Mouse (Mus musculus) induced T-regulatory cell, adult 2 months (primary cell): ENCODE results near the gene Klhl3.
A peak's percentile ranks its signal among the peaks of the same experiment; 100 is the strongest.

Source experiments
- DNase-seq: peaks from one replicate; pipeline ENCODE4 v3.0.0-alpha.2; 2012; ENCODE audit warnings: low read depth

The Klhl3 gene

DNA sequence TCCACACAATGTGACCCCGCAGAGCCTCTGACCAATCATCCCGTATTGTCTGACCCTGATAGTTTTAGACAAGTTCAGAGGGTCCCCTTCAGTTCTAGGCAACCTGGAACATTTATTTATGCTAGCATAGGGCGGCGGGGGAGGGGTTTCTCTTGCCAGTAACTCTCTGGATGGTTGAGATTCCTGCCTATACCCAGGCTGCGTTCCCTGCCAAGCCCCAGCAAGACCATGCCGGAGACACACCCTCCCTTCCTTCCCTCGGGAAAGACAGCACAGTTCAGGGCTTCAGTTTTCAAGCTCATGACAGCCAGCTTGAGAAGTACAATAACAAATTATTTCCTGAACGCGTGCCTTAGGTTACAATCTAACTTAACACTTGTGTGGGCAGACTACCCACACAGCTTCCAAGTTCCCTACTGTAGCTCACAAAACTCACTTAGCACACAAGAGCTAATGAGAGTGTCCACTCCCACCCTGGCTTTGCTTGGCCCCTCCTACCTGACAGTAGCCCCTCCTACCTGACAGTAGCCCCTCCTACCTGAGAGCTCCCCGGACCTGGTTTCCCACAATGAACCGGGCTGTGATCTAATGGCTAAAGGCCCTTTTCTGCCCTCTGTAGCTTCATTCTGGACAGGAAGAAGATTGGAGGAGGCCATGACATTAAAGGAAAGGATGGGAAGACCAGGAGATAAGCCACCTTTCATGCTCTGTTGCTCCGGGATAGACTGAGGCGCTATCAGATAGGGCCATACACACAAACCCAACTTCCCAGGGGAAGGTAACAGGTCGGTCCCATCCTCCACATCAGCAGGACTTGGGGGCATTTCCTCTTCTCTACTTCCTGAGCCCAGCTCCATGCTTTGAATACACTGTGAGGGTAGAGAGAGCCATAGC is 46.6 kb downstream of the Klhl3 start:
- DNase-seq = peak; percentile 50

DNA sequence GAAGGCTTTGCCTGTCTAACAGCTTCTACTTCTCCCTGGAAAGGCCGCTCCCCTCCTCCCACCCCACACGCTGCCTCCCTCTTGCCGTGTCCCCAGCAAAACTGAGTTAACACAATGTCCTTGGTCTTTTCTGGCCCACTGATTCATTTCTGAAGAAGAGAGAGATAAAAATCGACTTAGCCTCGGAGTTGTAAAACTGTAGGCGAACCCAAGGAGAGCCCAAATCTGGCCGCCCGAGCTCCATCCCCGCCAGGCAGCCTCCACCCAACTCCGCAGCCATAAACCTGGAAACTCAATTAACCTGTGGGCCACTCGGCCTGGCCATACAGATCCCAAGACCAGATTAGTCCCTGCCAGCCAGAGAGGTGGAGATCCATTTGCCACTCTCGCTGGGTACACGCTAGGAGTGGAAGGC is 47.3 kb downstream of the Klhl3 start:
- no peak for DNase-seq

DNA sequence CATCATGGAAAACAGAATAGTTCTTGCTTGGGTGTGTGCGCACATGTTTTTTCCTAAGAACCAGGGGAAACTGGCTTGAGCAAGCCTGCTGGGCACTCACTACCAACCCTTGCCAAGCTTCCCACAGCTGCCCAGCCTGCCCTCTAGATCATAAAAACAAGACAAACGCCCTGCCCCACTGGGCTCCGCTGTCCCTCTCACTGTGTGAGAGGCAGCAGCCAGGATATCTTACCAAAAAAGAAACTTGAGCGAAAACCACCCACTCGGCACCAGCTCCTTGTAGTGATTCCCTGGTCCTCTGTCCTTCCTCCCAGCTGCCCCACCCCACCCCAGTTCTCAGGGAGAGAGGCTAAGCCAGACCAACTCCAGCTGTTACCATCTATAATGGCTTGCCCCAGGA is 48.1 kb downstream of the Klhl3 start:
- DNase-seq = no peak

DNA sequence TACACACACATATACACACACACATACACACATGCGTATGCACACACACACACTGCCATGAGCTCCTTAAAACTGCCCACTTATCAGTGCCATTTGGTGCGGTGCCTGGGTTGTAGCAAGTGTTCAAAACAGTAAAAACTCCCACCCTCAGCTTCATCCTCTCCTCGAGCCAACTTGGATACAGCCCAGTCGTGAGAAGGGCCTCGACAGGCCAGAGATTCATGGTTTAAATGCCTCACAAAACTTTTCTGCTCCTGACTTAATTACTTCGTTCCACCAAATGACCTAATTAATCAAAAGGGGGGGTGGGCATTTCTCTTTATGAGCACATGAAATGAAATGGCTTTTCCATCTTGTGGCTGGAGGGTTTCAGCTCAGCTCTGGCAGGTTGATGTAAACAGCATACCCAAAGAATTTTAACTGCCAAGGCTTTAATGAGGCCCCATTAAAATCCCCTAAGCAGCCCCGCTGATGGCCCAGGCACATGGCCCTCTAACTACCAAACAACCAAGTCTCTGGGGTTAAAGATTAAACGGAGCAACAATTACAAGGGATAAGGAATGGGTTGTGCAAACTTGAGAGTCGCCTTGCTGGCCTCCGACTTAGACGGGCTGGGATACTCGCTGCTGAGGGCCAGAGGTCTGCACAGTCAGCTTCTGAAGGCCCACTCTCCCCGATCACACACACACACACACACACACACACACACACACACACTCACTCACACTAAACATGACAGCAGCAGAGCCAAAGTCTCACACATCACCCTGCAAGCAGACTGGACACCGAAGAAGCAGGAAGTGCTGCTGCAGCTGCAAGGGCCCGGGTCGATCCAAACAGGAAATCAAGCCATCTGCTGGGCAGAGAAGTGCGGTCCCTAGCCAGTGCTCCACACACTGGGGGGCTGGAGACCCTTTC is 55.2 kb downstream of the Klhl3 start:
- DNase-seq = no peak

DNA sequence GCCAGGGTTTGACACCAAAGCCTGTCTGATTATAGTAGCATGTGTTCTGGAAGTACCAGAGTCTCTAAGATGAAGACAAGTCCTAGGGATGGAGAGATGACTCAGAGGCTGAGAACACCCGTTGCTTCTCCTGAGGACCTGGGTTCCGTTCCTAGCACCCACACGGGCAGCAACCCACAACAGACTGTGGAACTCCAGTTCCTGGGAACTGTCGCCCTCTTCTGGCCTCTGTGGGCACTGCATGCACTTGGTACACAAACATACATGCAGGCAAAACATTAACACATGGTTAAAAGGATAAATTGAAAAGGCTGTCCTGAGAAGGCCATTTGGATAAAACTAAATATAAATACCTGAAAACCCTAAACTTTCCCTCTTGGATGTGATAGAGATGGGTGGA is 56.8 kb downstream of the Klhl3 start:
- peak; percentile 44 for DNase-seq

DNA sequence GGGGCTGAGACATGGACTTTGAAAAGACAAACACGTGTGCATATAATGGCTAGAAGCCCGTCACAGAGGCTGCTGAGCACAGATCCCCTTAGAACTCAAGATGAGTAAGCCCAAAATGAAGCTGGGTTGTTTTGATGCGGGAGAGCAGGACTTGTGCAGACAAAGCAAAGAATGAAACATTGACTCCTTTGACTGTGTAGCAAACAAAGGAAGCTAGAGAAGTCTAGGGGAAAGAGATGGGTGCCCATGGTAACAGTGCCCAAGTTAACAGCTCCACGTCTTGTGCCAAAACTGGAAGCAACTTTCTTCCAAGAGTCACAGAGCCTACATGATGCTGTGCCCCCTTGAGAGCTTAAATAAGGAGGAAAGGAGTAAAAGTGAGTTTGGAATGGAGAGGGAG is 59.8 kb downstream of the Klhl3 start:
- no peak for DNase-seq

DNA sequence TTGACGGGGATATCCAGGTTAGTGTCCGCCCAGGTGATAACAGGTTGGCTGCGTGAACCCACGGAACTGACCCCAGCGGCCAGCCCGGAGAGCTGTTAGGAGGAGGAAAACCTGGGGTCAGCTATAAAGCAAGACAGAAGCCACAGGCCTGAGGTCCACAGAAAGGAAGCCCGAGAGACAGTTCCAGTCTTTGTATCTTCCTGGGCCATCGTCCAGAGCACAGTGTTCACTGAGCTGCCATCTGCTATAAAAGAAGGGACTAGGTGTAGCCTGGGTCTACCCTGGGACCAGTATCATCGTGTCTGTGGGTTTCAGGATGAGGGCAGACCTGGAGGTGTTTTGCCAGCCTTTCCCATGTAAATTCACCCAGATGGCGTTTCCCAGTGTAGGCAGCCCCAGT is 61.7 kb downstream of the Klhl3 start:
- no peak for DNase-seq

DNA sequence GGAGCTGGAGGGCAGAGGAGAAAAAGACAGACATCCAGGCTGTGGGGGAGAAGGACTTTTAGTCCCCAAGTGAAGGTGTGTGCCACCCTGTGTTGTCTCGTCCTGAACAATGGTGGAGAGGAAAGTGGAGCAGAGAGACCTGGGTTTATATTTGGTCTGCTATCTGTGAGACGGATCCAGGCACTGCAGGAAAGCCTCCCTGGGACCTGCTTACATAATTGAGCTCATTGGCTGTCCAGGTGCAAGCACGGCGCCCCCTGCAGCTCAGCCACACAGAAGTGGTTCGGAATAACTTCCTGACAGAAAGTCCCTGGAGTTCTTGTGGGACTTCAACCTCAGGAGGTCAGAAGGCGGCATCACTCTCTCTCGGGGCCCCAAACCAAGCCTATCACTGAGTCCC is 62.1 kb downstream of the Klhl3 start:
- no peak for DNase-seq

DNA sequence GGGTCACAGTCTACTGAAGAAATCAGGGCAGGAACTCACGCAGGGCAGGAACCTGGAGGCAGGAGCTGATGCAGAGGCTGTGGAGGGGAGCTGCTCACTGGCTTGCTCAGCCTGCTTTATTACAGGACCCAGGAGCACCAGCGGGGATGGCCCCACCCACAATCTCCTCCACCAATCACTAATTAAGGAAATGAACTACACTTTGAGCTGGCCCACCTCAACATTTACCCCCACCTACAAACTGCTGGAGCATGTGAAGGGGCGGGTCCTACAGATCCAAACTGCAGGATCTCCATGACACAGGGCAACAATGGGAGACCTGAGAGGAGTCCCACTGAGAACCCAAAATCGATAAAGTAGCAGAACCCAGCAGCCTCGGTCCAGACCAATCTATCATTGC is 64.3 kb downstream of the Klhl3 start:
- no peak for DNase-seq

DNA sequence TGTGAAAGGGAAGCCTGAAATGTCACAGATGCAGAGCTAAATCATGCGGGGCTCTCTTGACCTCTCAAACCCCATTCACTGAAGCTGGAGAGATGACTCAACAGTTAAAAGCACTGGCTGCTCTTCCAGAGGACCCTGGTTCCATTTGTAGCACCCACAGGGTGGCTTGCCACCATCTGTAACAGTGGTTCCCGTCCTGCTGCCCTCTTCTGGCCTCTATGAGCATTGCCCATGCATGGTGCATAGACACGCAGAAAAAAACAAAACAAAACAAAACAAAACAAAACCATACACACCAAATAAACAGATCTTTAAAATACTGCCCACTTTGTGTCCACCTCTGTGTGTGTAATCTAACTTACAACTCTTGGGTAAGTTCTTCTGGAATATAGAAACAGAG is 65.3 kb downstream of the Klhl3 start:
- DNase-seq = no peak

DNA sequence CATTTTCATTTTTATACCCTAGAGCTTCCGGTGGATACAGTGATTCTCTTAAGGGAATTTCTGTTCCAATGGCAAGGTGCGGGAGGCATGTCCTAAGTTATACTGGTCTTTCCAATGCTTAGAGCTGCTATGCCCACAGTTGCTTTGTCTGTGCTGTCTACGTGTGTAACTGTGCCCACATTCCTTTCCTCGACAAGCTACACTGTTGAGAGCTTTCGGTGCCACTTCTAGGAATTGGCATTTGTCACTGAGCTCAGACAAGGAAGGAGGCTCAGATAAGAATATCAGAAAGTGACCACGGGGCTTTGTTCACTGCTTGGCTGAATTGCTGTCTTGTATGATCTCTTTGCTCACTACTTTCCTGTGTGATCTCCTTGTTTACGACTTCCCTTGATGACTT is 67.2 kb downstream of the Klhl3 start:
- DNase-seq = no peak

DNA sequence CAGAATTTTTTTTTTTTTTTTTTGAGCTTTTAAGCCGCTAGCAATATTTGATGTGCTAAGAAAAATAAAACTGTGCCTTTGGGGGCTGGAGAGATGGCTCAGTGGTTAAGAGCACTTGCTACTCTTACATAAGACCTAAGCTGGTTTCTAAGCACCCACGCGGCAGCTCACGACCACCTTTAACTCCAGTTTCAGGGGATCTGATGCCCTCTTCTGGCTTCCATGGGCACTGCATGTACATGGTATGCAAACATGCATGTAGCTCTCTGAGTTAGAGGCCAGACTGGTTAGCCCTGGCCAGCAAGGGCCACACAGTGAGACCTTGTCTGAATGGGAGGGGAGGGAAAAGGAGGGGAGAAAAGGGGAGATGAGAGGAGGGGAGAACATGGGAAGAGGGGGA is 68.1 kb downstream of the Klhl3 start:
- DNase-seq = no peak

DNA sequence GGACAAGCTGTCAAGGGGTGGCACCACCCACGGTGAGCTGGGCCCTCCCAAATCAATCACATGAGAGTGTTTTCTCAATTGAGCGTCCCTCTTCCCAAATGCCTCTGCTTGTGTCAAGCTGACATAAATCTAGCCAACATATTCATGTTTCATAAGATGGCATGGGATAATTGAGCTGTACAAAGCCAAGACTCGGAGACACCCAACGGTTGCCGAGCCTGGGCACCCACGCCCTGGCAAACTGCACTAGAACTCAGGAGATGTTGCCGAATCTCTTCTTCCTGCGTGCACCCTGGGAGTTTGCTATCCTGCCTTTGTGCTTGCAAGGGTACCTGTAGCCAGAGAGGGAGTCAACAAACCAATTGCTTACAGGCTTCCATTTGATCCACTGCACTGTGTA is 70.1 kb downstream of the Klhl3 start:
- DNase-seq = no peak

DNA sequence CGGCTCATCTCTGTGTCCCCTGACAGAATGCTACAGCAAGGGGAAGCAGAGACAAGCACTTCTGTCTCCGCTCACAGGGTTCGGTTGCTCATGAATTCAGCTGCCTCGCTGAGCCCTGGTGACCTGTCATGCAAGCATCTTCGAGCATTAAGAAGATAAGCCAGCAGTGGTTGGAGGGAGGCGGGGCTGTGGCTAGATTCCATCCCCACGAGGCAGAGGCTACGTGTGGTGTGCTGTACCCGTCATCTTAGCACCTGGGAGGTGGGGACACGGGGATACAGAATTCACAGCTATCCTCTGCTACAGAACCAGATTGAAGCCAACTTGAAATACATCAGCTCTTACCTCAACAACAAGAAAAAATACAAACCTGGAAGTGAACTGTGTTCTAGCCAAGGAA is 73.3 kb downstream of the Klhl3 start:
- no peak for DNase-seq

DNA sequence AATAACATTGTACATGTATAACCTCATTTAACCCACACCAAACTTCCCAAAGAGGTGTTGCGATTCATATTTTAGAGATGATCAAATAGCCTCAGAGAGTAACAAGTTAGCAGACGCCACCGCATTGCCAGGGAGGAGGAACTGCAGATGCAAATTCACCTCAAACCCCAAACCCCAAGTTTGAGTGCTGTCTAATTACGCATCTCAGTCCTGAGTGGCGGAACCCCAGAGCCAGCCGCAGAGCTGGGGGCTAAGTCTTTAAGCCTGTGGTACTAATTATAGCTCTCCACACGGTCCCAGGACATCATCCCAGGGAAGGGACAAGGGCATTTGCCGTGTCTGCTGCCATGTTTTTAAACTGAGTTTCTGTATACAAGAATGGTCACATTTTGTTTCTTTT is 75.9 kb downstream of the Klhl3 start:
- DNase-seq = no peak

DNA sequence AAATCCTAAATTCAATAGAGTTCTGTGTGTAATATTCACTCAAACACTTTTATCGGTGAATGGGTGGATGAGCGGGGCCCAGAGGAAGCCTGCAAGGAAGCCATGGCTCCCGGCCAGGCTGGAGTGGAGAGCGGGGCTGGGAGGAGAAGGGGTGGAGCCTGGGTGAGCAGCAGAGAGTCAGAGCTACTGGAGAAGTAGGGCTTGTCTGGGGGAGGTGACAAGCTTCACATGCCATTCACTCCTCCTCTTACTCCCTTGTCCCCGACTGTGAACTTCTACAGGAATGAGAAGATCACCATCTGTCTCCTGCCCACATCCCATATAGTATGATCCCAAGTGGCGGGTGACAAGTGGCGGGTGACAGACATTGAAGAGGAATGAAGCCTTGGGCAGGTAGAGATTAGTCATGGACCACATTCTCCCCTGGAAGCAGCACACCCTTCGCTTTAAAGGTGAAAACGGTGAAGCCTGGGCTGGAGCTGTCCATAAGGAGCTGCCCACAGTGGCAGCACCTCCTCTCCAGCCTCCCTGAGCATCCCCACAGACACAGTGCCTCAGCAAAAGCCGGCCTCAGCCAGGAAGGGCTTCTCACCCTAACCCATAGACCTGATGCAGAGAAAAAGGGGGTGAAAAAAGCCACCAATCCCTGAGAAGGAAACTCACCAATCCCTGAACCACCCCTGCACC is 77.8 kb downstream of the Klhl3 start:
- DNase-seq = no peak

DNA sequence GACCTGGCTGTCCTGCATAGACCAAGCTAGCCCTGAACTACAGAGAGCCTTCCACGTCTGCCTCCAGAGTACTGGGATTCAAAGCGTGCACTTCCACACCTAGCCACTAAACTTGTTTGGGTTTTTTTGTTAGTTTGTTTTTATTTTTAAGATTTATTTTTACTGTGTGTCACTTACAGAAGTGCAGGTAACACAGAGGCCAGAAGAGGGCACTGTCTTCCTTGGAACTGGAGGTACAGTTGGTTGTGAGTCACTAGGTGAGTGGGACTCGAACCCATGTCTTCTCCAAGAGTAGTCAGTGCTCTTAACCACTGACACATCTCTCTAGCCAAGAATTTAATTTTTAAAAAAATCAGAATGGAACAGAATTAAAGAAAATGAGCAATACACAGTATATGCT is 78.4 kb downstream of the Klhl3 start:
- peak; percentile 11 for DNase-seq

DNA sequence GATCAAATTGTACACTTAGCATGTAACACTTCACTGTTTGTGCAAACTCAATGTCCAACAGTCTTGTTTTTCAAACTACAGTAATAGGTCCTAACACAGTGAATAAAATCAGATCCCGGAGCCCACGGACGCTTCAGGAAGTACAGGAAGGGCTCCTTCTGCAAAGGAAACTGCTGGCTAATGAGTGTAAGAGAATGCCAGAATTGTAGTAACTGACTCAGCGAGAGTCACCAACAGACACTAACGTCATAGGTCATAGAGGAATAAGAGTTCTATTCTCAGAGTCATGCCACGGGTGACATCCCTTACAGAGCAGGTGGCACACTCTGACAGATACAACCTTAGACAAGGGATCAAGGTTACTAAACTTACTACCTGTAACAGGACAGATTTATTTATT is 78.9 kb downstream of the Klhl3 start:
- no peak for DNase-seq

DNA sequence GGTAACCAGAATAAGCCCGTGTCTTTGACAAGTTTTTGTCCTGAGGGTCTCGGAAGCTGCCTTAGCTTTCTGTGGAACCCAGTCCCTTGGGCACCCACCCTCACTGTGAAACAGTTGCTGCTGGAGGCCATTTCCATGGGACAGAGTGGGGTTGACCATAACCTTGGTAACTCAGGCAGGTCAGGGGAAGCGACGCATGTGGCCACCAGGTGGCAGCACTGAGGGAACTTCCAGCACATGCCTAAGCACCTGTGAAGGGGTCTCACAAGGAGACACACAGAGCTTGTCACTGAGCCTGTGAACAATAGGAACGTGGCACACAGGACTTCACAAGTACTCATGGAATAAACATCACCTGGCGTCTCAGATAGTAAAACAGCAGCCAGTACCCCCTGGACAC is 81.6 kb downstream of the Klhl3 start:
- DNase-seq = peak; percentile 69

DNA sequence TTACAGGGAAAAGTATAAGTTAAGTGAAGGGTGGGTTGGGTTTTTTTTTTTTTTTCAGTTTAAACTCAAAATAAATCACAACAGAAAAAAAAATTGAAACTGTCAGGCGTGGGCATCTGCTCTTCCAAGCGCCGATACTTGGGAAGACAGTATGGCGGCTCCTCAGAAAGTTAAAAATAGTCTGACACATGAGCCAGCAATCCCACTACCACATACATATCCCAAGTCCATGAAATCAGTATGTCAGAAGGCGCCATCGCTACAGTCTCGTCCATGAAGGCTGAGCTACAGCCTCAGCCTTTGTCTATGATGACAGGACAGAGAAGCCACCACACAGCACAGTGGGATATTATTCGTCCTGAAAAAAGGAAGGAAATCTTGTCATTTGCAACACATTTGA is 86.3 kb downstream of the Klhl3 start:
- no peak for DNase-seq

DNA sequence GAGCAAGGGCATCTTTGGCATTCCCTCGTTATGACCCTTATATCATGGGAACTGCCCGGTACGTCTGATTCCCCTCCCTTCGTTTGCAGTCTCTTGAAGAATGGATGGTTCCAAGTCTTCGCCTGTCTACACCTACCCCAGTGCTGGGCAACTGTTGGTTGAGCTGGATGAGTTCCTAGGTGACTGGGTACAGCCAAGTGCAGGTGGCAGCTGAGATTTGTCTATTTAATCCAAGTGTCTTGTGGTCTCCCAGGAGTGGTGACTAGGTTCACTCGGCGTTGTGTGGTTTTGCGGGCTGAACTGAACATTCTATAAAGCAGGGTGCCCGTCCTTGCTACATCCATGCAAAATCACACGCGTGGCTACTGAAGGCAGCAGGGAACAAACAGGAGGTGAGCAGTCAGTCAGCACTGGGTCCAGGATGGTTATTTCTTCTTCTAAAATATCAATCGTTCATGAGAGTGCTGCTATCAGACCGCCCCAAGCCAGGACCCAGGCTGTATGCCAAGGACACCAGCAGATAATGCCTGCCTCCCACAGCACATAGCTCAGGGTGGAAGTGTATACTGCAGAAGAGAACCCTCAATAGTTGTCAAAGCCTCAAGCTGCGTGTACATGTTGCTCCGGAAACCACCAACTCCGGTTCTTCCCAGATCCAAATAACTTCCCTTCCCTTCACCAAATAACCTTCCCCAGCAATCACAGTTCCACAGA is 87.5 kb downstream of the Klhl3 start:
- no peak for DNase-seq
